Mouse (Mus musculus) c-Kit-negative CD71-positive TER-119-positive erythroid progenitor cells, embryonic 14.5 days (primary cell): ENCODE data around the gene Popdc2.

Source experiments
- DNase-seq: peaks from one replicate; pipeline ENCODE4 v3.0.0-alpha.2; 2013; ENCODE audit warnings: low read depth, low spot score

Popdc2 gene

DNA sequence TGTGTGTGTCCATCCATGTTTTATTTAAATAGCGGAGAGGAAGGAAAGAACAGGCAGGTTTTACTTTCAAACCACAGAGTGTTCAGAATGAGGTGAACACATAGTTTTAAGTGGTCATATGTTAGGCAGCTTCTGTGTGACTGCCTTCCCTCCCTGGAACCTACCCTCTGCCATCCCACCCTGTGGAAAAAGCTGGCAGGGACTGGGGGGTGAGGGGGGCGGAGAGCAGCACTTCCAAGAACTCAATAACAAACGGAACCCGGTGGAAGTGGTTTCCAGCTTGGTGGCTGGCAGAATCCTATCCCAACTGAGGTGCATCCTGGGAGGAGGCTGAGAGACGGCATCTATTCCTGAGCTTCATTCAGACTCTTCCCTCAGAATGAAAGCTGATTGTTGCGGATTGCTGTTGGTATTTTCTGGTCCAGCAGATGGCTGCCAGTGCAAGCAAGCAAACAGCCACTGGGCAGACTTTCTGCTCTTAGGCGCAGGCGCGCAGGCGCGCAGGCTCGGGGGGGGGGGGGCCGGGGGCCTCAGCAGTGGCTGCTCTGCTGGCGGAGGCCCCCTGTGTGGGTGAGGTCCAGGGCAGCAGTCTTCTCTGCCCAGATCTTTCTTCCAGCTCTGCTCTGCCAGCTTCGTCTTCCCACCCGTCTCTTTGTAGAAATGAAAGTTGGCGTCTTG, 14.3 kb downstream of the Popdc2 start:
- no peak for DNase-seq

DNA sequence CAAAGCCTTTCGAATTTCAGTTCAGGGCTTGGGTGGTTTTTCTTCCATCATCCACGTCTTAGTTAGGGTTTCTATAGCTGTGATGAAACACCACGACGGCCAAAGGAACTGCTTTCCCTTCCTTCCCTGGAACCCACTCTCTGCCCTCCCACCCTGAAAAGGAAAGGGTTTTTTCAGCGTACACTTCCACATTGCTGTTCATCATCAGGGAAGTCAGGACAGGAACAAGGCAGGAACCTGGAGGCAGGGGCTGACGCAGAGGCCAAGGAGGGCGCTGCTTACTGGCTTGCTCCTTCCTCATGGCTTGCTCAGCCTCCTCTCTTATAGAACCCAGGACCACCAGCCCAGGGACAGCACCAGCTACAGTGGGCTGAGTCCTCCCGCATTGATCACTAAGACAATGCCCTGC, 14.8 kb downstream of the Popdc2 start:
- DNase-seq: no peak

DNA sequence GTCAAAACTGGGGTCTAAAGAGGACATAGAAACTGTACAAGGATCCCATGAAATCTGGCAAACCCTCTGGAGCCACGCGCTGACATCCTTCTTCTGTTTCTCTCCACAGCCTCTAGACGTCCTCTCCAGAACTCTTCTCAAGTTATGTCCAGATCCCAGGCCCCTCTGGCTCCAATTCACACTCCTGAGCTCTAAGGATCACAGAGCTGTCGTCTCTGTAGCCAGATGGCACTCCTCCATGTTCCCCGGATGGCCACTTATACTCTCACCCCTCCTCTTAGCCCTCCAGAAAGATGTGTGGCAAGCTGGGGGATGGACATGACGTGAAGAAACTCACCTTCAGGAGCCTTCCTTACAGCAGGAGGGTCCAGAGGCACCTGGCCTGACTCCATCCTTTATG, 15.5 kb downstream of the Popdc2 start:
- no peak for DNase-seq

DNA sequence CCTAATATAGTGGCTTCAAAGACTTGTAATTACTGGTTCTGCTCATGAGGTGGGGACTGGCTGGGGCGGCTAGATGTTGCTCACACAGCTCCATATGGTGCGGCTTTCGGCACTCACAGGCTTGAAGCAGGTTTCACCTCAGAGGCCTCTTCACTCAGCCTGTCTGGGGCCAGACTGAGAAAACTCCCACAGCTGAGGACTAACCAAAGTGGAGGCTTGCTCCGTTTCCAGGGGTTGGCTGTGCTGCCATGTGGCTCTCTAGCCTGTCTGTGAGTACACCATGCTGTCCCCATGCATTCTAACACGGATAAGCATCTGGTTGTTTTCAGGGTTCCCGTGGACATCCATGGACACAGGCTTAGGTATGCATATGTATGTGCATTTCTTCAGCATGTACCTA, 16.6 kb downstream of the Popdc2 start:
- no peak for DNase-seq

DNA sequence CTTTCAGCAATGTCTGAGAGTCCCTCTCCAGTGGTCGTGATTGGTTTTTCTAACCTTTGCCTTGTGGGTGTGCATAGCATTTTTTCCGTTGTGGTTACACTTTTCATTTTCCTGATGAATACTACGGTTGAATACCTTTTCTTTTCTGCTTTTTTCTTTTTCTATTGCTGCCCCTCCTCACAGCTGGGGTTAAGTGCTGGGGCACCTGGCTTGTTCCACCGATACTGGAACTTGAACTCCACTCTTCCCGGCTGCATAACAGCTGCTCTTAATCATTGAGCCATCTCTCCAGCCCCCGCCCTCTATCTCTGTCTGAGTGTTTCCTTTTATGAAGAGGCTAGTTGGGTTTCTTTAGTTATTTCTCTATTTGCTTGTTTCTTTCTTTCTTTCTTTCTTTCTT, 17.1 kb downstream of the Popdc2 start:
- DNase-seq: no peak

DNA sequence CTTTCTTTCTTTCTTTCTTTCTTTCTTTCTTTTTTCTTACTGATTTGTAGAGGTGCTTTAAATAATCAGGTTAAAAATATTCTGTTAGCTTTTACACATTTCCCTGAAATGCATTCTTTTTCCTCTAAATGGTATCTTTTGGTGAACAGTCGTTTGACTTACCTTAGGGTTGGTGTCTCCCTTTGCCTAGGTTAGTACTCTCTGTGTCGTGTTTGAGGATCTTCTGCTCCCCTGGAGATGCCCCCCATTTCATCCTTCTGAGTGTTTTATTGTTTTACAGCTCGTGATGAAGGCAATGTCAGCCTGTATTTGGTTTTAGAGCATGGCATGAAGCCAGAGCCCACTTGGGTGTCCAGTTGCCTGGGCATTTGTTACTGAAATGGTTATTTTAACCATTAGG, 17.5 kb downstream of the Popdc2 start:
- no peak for DNase-seq

DNA sequence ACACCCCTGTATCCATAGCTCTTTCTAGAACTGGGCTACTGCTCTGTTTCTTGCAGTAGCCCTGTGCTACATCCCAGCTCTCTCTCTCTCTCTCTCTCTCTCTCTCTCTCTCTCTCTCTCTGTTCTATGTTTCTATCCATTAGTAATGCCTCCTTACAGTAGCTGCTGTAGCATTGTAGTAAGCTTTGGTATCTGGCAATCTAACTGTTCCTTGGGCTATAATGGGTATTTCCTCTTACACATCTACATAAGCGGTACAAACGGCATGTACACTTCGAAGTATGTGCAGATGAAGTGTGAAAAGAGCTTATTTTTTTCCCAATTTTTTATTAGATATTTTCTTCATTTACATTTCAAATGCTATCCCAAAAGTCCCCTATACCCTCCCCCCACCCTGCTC, 17.9 kb downstream of the Popdc2 start:
- no peak for DNase-seq

DNA sequence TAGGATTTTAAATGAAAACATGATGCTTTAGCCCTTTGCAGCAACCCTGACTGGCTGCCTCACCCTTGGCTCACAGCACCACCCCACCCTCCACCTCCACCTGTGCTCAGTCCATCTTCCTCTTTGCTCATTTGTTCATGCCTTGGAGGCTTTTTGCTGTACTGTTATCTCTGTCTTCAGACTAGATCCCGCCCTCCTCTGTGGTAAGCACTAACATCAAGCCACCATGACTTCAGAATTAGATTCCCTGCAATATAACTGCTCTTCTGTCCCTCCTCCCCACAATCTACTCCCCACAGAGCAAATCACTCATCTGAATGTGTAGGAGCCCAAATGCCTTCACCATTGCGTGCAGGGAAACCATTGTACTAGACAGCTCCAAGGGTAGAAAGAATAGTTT, 21.7 kb downstream of the Popdc2 start:
- no peak for DNase-seq

DNA sequence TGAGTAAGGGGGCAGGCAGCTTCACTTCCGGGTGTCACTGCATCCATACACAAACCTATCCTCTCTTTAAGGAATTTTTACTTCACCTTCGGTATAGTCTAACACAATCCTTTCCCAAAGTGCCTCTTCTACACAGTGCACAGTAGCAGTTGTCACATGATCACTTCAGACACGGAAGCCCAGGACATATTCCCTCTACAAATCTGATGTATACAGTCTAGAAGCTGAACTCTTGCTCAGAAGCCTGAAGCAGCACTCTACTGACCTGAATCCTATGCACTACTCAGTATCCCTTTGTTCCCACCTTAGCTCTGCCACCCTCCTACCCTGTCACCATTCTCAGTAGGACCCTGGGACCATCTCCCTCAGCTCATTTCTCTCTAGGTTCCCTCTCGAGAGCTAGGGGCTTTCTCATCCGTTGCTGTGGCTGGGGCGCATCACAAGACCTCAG, 23.2 kb downstream of the Popdc2 start:
- DNase-seq: no peak

DNA sequence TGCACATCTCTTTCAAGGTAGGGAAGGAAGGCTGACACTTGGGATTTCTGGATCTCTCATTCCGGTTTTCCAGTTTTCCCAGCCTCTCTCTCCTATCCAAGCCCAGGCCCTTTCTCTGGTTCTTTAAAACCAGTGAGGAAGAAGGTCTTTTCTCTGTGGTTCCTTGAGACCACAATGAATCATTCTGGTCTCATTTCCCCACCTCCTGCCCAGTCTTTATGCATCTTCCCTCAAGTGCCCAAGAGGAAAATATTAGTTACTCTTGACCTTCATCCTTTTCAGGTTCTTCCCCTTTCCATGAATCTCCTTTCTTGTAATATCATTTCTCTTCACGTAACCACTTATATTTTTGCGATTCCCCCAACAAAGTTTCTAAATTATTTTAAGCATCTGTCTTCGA, 23.7 kb downstream of the Popdc2 start:
- DNase-seq: no peak

DNA sequence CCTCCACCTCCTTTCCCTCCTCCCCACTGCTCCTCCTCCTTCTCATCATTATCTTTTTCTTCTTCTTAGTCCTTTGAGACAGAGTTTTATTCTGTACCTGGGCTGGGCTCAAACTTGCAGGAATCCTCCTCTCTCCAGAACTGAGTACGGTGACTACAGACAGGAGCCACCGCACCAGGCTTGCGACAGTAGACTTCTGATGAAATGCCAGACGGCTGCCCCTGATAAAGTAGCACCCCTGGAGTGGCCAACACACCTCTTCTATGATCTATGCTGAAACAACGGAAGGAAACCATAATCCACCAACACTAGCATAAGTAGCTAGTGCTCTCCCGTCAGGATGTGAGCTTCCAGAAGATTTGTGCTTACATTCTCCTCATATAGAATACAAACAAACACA, 25.4 kb downstream of the Popdc2 start:
- DNase-seq: no peak

DNA sequence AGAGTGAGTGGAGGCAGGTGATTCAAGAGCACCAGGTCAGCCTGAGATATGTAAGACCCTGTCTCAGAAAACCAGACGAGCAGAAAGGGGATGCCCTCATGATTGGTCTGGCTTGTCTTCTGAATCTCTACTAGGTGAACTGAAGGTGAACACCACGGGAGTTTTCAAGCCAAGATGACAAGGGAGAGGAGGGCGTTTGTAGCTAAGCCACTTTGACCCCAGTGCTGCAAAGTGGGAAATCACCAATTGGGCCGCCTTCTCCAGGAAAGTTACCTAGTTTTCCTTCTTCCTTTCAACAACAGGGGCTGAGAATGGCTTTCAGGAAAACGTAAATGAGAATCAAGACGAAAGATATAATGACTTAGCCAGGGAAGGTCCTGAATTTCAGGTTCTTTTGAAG, 26.7 kb downstream of the Popdc2 start:
- DNase-seq: no peak

DNA sequence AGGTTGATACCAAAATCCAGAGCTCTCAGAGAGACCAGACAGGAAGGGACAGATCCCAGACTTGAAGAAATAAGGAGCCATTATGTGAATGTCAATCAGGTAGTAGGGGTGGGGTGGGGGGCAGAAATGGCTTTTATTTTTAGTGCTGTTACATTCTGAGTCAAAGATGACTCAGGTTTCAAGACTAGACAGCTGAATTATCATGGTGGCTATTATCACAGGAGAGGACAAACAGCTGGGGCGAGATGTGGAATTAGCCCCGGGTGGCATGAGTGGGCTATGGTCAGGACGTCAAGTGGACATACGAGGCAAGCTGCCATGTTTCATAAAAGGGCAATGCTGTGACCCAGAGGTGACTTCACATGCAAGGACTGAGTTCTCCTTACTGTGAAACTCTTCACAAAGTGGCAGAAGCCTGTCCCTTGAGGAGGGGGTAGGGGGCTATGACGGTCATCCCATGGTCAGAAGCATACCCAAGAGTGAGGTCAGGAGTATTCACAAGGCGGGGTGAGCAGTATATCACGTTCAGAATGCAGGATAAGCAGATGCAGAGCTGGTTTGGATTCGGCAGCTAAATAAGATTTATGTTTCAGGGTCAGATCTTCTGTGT, 27.4 kb downstream of the Popdc2 start:
- no peak for DNase-seq

DNA sequence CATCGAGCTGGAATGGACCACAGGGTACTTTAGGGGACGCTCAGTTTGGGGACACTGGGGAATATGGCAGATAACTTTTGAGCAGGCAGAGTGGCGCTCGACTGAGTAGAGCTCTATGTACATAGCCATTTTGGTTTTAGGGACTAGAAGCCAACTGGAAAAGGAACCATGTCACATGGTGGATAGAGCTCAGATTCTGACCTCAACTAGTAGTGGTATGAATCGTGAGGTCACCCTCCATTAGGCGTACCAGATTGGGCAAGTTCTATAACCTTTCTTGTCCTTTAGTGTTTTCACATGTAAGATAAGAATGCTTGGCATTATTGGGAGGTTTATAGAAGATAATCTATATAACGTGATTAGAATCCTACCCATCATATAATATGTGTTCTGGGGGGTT, 28.3 kb downstream of the Popdc2 start:
- no peak for DNase-seq

DNA sequence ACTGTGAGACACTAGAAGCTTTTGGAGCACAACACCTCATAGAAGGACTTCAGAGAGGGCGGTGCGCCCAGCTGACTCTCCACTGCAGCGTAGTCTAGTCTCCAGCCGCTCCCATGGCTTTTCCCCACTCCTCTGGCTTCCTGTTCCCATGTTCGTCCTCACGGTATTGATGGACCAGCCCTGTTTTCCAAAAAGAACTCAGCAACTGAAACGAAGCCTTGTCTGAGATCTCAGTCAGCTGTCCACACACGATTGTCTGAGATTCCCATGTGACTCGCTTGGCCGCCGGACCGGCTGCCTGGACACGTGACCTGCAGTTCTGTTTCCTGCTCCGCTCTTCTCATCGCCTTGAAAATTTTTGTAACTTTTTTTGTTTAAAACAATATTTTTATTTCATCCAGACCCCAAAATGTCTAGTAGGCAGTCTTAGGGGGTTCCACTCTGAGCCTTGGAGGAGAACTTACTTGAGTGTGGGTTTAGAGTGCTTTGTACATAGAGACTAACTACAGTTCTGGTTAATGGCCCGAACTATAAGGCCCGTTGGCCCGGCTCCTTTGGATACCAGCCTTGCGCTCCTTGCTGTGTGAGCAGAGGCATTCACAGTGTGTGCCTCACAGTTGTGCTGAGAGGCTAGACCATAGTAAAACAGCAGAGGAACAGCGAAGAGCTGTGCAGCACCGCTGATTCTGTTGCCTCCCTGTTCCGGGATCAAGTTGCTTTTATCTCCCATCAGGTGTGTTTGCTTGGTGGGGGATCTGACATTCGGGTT, 30.3 kb downstream of the Popdc2 start:
- DNase-seq: no peak

DNA sequence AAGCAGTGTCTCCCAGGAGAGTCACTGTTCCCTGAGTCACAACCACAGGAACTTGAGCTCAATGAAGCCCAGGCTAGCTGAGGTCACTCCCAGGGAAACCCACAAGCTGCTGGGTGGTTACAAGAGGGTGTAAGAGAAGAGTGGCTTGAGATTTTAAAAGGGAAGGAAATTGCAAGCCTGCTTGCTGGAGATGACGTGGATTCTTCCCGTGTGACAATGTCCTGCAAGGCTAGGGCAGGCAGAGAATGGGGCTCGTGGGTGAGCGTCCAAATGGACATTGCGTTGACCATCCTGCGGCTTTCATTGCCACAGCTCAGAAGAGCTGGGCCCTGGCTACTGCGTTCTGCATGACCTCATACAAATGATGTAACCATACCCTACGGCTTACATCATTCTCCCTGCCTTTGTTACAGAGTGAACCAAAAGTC, 32.2 kb downstream of the Popdc2 start:
- DNase-seq: no peak

DNA sequence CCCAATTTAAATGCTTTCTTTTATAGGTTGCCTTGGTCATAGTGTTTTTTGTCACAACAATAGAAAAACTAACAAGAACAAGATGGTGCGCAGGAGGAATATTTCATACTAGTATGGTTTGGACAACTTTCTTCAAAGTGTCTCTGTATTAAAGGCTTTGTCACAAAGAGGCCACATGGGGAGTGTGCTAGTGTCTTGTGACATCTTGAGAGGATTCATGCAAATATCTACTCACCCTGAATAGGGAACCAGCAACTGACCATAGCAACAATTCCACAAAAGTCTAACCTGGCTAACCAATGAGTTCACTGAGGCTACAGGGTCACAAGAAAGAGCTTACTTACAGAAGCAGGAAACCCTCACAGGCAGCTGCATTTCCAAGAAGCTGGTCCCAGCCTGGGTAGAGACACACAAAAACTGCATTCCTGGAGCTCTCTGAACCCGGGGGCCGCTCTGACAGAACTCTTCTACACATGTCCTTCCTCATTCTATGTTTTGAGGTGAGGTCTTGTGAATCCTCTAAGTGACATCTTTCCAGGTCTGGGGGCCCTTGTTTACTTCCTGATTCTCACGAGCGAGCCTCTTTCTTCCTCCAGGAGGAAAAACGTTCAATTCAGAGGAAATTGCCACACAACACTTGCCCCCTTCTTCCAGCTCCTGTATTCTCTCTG, 33.2 kb downstream of the Popdc2 start:
- no peak for DNase-seq

DNA sequence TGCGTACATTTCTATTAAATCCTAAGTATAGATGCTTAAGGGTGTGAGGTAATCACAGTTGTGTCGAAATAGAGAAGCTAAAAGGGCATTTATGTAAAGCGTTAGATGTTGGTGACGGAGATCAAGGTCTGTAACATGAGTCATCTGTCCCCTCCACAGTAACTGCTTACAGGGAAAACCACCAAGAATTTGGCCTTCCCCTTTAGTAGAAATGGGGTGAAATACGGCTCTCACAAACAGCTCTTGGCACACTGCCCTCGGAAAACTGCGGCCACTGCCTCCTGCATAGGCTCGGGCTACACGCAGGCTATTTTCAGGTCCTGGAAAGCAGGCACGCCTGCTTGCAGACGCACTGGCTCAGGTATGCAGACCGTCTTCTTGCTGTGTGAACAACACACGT, 34.1 kb downstream of the Popdc2 start:
- DNase-seq: no peak

DNA sequence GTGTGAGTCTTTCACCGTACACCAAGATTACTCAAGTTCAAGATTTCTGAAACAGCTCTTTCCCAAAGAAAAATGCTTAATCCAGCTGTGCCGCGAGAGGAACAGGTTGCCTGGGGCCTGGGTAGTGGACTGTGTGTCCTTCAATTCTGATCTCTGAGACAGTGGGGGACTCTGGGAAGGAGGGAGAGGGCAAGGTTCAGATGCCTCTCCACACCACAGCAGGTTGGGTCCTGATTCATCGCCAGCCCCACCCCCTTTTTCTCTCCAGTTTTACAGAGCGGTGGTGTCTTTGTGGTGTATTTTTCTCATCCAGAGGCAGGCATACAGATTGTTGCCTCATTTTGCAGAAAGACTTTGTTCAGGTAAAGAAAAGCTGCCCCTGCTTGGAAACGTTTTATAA, 36.3 kb downstream of the Popdc2 start:
- DNase-seq: no peak

DNA sequence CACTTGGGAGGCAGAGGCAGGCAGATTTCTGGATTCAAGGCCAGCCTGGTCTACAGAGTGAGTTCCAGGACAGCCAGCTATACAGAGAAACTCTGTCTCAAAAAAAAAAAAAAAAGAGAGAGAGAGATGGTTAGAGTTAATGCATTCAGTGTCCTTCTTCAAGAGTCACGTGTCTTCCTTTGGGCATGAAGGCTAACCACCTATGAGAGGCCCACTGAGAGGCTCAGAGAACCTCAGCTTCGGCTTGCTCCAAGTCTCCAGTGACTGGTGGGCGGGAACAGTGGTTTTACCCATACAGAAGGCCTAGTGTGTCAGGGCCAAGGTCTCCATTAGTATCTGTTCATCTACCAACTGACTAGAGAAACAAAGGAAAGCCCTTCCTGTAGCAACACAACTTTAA, 37.1 kb downstream of the Popdc2 start:
- no peak for DNase-seq

DNA sequence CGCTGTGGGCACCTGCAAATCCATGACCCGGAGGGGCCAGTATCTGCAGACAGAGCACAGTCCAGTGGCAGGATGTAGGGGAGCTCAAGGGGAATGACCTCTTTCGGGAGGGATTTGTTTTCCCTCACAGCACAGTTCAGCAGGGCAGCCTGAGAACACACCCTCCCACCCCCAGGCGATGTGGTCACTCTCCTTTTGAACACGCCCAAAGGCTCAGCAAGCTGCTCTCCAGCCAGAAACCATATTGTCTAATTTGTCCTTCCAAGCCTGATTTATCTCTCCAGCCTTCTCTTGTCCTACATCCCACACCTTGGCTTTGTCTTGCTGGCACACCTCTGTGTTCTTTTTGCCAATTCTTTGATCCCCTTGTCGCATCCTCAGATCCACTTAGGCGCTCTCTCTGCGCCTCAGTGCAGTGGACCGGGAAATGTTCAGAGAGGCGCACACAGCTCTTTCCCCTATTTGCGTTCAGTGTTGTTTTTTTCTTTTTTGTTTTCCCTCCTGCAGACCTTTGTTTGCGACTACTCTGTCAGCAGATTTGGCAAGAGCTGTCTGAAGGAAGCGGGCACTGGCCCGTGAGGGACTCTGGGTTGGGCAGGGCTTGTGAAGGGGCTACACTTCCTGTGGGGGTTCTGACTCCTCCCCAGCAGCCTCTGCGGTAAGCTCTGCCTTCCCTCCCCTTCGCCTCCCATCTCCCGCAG, 37.7 kb downstream of the Popdc2 start:
- DNase-seq: no peak
